Mouse (Mus musculus): ENCODE results near the gene Pibf1. TPM values are rescaled to one million over a fixed set of nuclear protein-coding genes. Genes with fewer than 3 reads are reported as not detected.
A peak's percentile ranks its signal among the peaks of the same experiment; 100 is the strongest.

Pibf1 gene
- polyA plus RNA-seq (2012; rRNA removed), result 1.2 and 1.4 TPM in 2 replicates

DNA sequence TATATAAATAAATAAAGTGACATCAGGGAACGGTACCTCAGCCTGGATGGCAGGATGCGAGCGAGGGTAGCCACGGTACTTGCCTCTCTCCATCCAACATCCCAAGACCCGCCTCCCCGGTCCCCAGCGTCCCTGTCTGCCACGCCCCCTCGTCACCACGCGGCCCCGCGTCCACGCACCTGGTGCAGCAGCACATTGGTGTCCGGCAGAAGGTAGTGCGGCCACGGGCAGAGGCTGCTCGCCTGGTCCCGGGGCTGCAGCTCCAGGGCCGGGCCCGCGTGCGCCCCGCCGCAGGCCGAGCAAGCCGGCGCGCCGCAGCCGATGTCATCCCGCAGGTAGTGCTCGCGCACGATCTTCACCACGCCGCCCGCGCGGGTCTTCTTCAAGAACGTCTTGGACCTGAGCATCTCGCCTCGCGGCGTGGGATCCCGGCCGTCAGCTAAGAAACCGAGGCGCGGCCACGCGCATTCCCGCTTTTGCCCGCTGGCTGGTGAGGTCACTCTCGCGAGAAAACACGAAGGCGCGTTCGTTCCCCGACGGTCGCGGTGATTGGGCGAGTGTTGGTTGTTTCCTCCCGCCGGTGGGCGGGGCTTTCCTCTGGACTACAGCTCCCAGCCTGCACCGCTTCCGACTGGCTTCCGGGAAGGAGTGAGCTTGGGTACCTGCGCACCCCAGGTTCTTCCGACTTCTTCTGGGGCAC lies at the start of gene Pibf1, which contains the start of gene Dis3:
Gene Pibf1 (plus strand): TSS at position 158 of the 700 bp plus-strand sequence.
Gene Dis3 (minus strand): TSS at position 504 of the 700 bp plus-strand sequence.
- Histone ChIP-seq H3K4me1 (ENCODE audit: control insufficient read depth, insufficient read depth, insufficient read length) (peaks cover 3% of the 10 kb centered on the region), H3K36me3 (ENCODE audit: control insufficient read depth, insufficient read depth, low read length) (peaks cover 15% of the 10 kb centered on the region), H3K27me3 (ENCODE audit: control insufficient read depth, insufficient read depth, low read length) (no peaks in the 10 kb centered on the region), H3K27ac (ENCODE audit: insufficient read depth, low read length) (peak within 1 kb of the TSS; percentile 73), H3K4me3 (ENCODE audit: extremely low read depth, insufficient read depth, insufficient read length) (peak within 1 kb of the TSS; percentile 99)
- peak; percentile 96 to 99 for DNase-seq (ENCODE audit: low read depth in 1 of 2, low spot score in 2 of 2)
- peak; percentile 12 for TF ChIP-seq POLR2A (IDR thresholded peaks at IDR 0.05; ENCODE audit: low read depth, low read length)
- no peak for TF ChIP-seq CTCF (IDR thresholded peaks at IDR 0.05; ENCODE audit: extremely low read depth, insufficient read depth, insufficient read length, insufficient replicate concordance)
- under 1% methylated on average over 73 of the region's 73 CpGs for WGBS

DNA sequence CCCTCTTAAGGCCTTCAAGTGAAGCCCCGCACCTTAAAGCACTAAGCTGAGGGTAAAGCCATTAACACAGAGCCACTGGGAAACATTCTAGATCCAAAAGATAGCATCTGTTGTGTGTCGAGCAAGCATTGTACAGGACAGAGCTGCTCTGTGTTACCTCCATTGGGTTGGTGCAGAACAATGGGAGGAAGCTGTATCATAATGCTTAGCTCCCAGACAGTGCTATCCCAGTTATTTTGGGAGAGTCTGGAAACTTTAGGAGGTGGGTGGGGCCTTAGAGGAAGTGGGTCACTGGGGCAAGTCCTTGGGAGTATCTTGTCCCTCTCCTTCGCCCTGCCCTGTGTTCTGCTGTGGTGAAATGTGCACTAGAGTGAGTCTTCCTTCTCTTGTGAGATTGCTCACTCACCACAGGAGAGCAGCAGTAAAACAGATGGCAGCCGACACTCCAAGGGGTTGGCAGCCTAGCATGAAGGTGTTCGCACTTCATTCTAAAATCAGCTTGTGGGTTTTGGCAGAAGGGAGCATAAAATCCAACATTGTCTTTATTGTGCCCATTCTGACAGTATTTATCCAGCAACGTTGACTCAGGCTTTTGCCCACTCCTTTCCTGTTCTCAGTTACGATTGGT lies 40.2 kb upstream of the Pibf1 start:
- no peaks in the 10 kb centered on the region for H3K4me1 ChIP-seq (ENCODE audit: control insufficient read depth, insufficient read depth, insufficient read length)
- DNase-seq (ENCODE audit: low read depth in 1 of 2, low spot score in 2 of 2), result no peak
- no peak overlapping the region for H3K4me3 ChIP-seq (ENCODE audit: extremely low read depth, insufficient read depth, insufficient read length)
- no peaks in the 10 kb centered on the region for H3K27me3 ChIP-seq (ENCODE audit: control insufficient read depth, insufficient read depth, low read length)
- no peak overlapping the region for H3K27ac ChIP-seq (ENCODE audit: insufficient read depth, low read length)
- WGBS, result 94% methylated on average over 7 of the region's 7 CpGs
- H3K36me3 ChIP-seq (ENCODE audit: control insufficient read depth, insufficient read depth, low read length), result peaks cover 9% of the 10 kb centered on the region
- no peak for TF ChIP-seq CTCF (IDR thresholded peaks at IDR 0.05; ENCODE audit: extremely low read depth, insufficient read depth, insufficient read length, insufficient replicate concordance)
- TF ChIP-seq POLR2A (IDR thresholded peaks at IDR 0.05; ENCODE audit: low read depth, low read length), result no peak

DNA sequence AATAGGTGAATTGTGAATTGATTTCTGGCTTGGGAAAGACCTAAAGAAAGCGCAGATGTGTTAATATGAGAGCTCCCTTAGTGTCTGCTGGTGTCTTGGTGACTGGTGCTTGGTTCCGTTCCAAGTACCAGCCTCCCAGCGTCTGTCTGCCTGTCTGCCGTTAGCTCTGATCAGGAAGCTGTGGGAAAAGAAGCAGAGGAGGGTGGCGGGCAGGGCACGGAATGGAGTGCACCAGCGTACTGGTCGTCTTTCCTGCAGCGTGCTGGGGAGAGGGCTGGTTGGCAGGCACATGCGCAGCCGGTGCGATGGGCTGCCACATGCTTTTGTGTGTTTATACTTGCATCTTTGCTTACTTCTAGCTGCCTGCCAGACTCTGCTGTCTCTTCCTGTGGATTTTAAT lies 38.6 kb upstream of the Pibf1 start:
- no peaks in the 10 kb centered on the region for H3K4me1 ChIP-seq (ENCODE audit: control insufficient read depth, insufficient read depth, insufficient read length)
- no peak for DNase-seq (ENCODE audit: low read depth in 1 of 2, low spot score in 2 of 2)
- no peaks in the 10 kb centered on the region for H3K27me3 ChIP-seq (ENCODE audit: control insufficient read depth, insufficient read depth, low read length)
- H3K36me3 ChIP-seq (ENCODE audit: control insufficient read depth, insufficient read depth, low read length), result peaks cover 9% of the 10 kb centered on the region
- no peak overlapping the region for H3K4me3 ChIP-seq (ENCODE audit: extremely low read depth, insufficient read depth, insufficient read length)
- 86% methylated on average over 12 of the region's 12 CpGs for WGBS
- no peak overlapping the region for H3K27ac ChIP-seq (ENCODE audit: insufficient read depth, low read length)
- TF ChIP-seq POLR2A (IDR thresholded peaks at IDR 0.05; ENCODE audit: low read depth, low read length), result no peak
- no peak for TF ChIP-seq CTCF (IDR thresholded peaks at IDR 0.05; ENCODE audit: extremely low read depth, insufficient read depth, insufficient read length, insufficient replicate concordance)

DNA sequence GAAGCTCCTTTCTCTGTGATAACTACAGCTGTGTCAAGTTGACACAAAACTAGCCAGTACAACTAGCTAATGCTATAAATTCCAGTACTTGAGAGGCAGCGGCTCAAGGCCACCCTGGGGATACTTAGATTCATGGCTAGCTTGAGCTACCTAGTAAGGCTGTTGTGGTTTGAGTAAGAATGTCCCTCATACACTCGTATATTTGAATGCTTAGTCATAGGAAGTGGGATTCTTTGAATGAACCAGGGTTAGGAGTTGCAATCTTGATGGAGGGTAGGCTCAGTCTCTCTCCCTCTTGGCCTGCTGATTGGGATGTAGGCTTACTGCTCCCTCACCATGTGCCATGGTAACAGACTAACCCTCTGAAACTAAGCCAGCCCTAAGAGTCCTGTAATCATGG lies 36.1 kb upstream of the Pibf1 start:
- no peak for DNase-seq (ENCODE audit: low read depth in 1 of 2, low spot score in 2 of 2)
- H3K36me3 ChIP-seq (ENCODE audit: control insufficient read depth, insufficient read depth, low read length), result peaks cover 14% of the 10 kb centered on the region

DNA sequence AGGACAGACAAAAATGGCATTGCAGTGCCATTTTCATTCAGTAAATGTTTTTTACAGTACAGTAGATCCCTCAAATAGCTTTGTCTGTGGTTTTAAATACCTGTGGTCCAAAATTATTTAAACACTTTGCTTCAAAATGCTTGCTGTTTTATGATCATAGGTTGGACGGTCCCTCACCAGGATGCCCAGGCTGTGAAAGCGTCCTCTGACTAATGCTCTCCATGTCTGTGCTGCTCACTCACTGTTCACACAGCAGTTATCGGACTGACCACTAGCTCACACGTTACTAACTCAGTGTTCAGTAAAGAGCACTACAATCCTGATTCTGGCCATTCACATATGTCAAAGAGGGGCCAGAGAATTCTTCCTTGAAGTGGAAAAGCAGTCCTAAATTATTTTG lies 28.1 kb upstream of the Pibf1 start:
- H3K4me3 ChIP-seq (ENCODE audit: extremely low read depth, insufficient read depth, insufficient read length), result no peak overlapping the region
- 99% methylated on average over 4 of the region's 4 CpGs for WGBS
- H3K36me3 ChIP-seq (ENCODE audit: control insufficient read depth, insufficient read depth, low read length), result peaks cover 11% of the 10 kb centered on the region
- H3K27ac ChIP-seq (ENCODE audit: insufficient read depth, low read length), result no peak overlapping the region
- no peaks in the 10 kb centered on the region for H3K27me3 ChIP-seq (ENCODE audit: control insufficient read depth, insufficient read depth, low read length)
- DNase-seq (ENCODE audit: low read depth in 1 of 2, low spot score in 2 of 2), result no peak
- TF ChIP-seq POLR2A (IDR thresholded peaks at IDR 0.05; ENCODE audit: low read depth, low read length) (no peak), CTCF (IDR thresholded peaks at IDR 0.05; ENCODE audit: extremely low read depth, insufficient read depth, insufficient read length, insufficient replicate concordance) (no peak)
- H3K4me1 ChIP-seq (ENCODE audit: control insufficient read depth, insufficient read depth, insufficient read length), result no peaks in the 10 kb centered on the region

More for the DNA sequence above, 36.1 kb upstream of the Pibf1 start:
- 85% methylated on average over 2 of the region's 2 CpGs for WGBS
- Histone ChIP-seq H3K27ac (ENCODE audit: insufficient read depth, low read length) (no peak overlapping the region), H3K27me3 (ENCODE audit: control insufficient read depth, insufficient read depth, low read length) (no peaks in the 10 kb centered on the region), H3K4me1 (ENCODE audit: control insufficient read depth, insufficient read depth, insufficient read length) (no peaks in the 10 kb centered on the region), H3K4me3 (ENCODE audit: extremely low read depth, insufficient read depth, insufficient read length) (no peak overlapping the region)
- TF ChIP-seq POLR2A (IDR thresholded peaks at IDR 0.05; ENCODE audit: low read depth, low read length), result no peak
- no peak for TF ChIP-seq CTCF (IDR thresholded peaks at IDR 0.05; ENCODE audit: extremely low read depth, insufficient read depth, insufficient read length, insufficient replicate concordance)

DNA sequence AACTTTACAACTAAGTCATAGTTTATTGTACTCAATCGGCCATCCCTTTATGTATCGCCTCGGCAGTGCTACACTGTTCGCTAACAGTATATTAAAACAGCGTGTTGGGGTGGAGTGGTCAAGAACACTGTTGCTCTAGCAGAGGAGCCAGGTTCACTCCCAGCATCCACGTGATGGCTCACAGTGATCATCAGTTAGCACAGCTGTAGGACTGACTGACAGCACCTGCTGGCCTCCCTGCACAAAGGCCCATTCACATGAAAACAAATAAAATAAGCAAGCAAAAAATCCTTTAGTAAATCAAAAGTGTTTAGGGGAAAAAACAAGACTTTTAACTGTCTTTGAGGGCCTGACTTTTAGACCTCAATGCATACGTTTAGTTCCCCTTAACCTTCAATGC lies 10.3 kb upstream of the Pibf1 start:
- 96% methylated on average over 7 of the region's 7 CpGs for WGBS
- DNase-seq (ENCODE audit: low read depth in 1 of 2, low spot score in 2 of 2), result no peak
- H3K4me1 ChIP-seq (ENCODE audit: control insufficient read depth, insufficient read depth, insufficient read length), result no peaks in the 10 kb centered on the region
- H3K36me3 ChIP-seq (ENCODE audit: control insufficient read depth, insufficient read depth, low read length), result peaks cover 29% of the 10 kb centered on the region
- H3K27me3 ChIP-seq (ENCODE audit: control insufficient read depth, insufficient read depth, low read length), result no peaks in the 10 kb centered on the region
- no peak overlapping the region for H3K4me3 ChIP-seq (ENCODE audit: extremely low read depth, insufficient read depth, insufficient read length)
- no peak overlapping the region for H3K27ac ChIP-seq (ENCODE audit: insufficient read depth, low read length)
- TF ChIP-seq CTCF (IDR thresholded peaks at IDR 0.05; ENCODE audit: extremely low read depth, insufficient read depth, insufficient read length, insufficient replicate concordance) (no peak), POLR2A (IDR thresholded peaks at IDR 0.05; ENCODE audit: low read depth, low read length) (no peak)
